Mouse (Mus musculus) hindbrain, embryonic 12.5 days (tissue): ENCODE data around the gene Cenpv. TPM values are rescaled to one million over a fixed set of nuclear protein-coding genes. Genes with fewer than 3 reads are reported as not detected.
A peak's percentile ranks its signal among the peaks of the same experiment; 100 is the strongest.

ENCODE experiments used
- ATAC-seq: fragments of 200-750 bp; cut with Nextera tagmentation; 2 replicates; pipeline ENCODE4 v1.8.0; 2017; ENCODE audit warnings: moderate TSS enrichment; ENCODE audit not compliant: low FRiP score
- H3K27ac ChIP-seq: fragments of 300-500 bp; sonication (generic); 2 replicates; pipeline ENCODE4 v1.5.1; 2016; ENCODE audit warnings: mild to moderate bottlenecking
- H3K27me3 ChIP-seq: fragments of 300-500 bp; sonication (generic); 2 replicates; pipeline ENCODE4 v1.6.1; 2016; ENCODE audit warnings: mild to moderate bottlenecking
- H3K36me3 ChIP-seq: fragments of 300-500 bp; sonication (generic); 2 replicates; pipeline ENCODE4 v1.6.1; 2016; ENCODE audit warnings: mild to moderate bottlenecking
- H3K4me1 ChIP-seq: fragments of 300-500 bp; sonication (generic); 2 replicates; pipeline ENCODE4 v1.6.1; 2016
- H3K4me2 ChIP-seq: fragments of 300-500 bp; sonication (generic); replicated peaks from 2 replicates; pipeline ENCODE4 v1.6.1; 2016; ENCODE audit warnings: mild to moderate bottlenecking
- H3K4me3 ChIP-seq: fragments of 300-500 bp; sonication (generic); 2 replicates; pipeline ENCODE4 v1.5.1; 2016; ENCODE audit warnings: mild to moderate bottlenecking
- H3K9ac ChIP-seq: fragments of 300-500 bp; sonication (generic); 2 replicates; pipeline ENCODE4 v1.6.1; 2016; ENCODE audit warnings: mild to moderate bottlenecking, moderate library complexity
- H3K9me3 ChIP-seq: fragments of 300-500 bp; sonication (generic); replicated peaks from 2 replicates; pipeline ENCODE4 v1.6.1; 2016; ENCODE audit warnings: mild to moderate bottlenecking
- WGBS: fragments of 180-500 bp; shearing (Covaris S2); methylation state at CpG from one replicate; pipeline ENCODE4 v1.1.7; 2016; 5-methylcytosine and 5-hydroxymethylcytosine counted together
- polyA plus RNA-seq: library from polyadenylated mRNA; unstranded; fragments of >200 nt; fragmentation: Nextera tagmentation; extraction: Ambion mirVana; gene quantifications from 2 replicates; pipeline ENCODE4 v1.2.1, GENCODE M21; 2016

Cenpv gene
- polyA plus RNA-seq, 1 experiment from 2014 or later = 47.2 TPM

DNA sequence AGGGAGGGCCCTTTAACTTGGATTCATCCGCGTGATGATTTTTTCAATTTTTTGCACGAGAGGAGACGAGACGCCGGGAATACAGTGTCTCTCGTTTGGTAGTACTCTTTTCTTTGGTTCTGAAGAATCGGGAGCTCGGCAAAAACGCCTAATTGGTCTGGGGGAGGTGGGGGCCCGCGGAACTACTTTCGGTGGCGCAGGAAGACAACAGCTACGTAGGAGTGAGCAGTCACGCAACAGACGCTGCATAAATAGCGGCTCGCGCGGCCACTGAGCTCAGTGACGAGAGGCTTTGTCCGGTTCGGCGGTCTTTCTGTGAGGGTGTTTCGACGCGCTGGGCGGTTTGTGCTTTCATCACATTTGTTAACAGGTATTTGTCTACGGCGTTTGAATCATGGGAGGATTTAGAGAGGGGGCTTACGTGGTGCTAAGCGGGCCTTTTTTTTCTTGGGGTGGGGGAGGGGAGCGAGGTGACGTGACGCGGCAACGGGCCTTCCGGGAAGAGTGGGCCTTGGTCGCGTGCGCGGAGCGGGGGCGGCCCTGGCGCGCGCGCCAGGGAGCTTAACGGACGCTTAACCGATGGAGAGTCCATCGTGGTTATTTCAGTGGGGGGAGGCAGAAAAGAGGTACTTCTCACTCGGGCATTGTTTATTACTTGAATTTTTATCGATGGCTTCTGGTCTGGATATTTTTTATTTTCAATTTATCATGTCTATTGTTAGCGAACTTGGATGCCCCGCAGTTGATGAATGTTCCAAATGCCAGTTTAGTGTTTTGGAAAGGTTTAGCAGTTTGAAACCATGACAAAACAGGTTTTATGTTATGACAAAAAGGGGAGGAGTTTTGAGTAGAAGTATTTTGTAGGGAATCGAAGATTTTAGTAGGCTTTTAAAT is 12.4 kb upstream of the Cenpv start:
- Histone ChIP-seq H3K27me3 (no peaks in the 10 kb centered on the region), H3K27ac (peak overlapping the region; percentile 99), H3K4me2 (peak overlapping the region; percentile 76), H3K4me3 (peak overlapping the region; percentile 67), H3K9me3 (no peaks in the 10 kb centered on the region), H3K4me1 (peaks cover 31% of the 10 kb centered on the region), H3K9ac (peak overlapping the region; percentile 78), H3K36me3 (peaks cover 20% of the 10 kb centered on the region; the same call in 1 of the 2 replicates)
- under 1% methylated on average over 58 of the region's 58 CpGs for WGBS
- ATAC-seq = peak; percentile 90

DNA sequence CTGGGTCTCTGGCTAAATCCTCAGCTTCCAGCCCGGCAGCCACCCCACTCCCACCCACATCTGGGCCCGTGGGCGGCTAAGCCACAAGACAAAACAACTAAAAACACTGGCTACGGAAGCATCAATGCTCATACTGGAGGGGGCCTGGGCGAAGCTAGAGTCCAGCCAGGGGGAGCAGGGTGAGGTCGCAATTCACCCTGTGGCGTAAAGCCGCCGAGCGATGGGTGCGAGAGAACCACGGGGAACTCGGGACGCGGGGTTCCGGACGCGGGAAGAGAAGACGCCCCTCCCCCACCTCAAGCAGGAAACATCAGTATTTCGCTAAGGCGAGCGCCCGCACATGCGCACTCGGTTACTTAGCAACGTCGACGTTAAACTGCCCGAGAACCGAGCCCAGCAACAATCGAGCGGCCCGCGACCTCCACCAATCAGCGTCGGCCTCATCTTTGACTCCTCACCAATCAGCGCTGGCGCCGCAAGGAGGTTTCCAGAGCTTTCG is 11.7 kb upstream of the Cenpv start, which contains the start of gene Ubb:
Gene Ubb (plus strand): TSS at position 445 of the 499 bp plus-strand sequence.
- Histone ChIP-seq H3K27me3 (no peaks in the 10 kb centered on the region), H3K9me3 (no peaks in the 10 kb centered on the region), H3K36me3 (peaks cover 20% of the 10 kb centered on the region; the same call in 1 of the 2 replicates), H3K4me3 (peak within 1 kb of the TSS; percentile 67), H3K4me1 (peaks cover 29% of the 10 kb centered on the region), H3K9ac (peak within 1 kb of the TSS; percentile 95), H3K4me2 (peak within 1 kb of the TSS; percentile 76), H3K27ac (peak within 1 kb of the TSS; percentile 99)
- WGBS = under 1% methylated on average over 40 of the region's 40 CpGs
- ATAC-seq = peak; percentile 97

- peaks cover 17% of the 10 kb centered on the region; the same call in 1 of the 2 replicates for H3K36me3 ChIP-seq
- 4% methylated on average over 11 of the region's 11 CpGs for WGBS
- peak overlapping the region; percentile 99 for H3K27ac ChIP-seq
- H3K9ac ChIP-seq = peak overlapping the region; percentile 95
- peak overlapping the region; percentile 76 for H3K4me2 ChIP-seq
- ATAC-seq = no peak; the same call in 1 of the 2 replicates
- peaks cover 26% of the 10 kb centered on the region for H3K4me1 ChIP-seq
- H3K27me3 ChIP-seq = no peaks in the 10 kb centered on the region
- no peaks in the 10 kb centered on the region for H3K9me3 ChIP-seq
- peak overlapping the region; percentile 67 for H3K4me3 ChIP-seq
Observed at GRCm38 (mm10) chr11:62550227-62550685, 11.2 kb upstream of the Cenpv start.

DNA sequence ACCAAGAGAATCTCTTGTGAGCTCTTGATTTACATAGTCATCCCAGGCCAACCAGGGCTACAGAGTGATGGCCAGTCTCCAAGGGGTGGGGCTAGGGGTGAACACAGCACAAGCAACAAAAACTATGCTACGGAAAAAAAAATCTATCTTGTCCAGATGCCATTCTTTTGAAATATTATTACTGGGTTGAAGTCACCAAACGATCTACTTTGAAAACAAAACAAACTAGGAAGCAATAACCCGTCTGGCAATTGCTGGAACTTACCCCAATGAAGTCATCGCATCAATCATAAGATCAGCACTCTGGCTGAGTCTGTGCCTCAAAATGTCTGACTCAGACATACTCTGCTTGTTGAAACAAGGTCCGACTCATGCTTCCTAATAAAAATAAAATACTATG is 10.7 kb upstream of the Cenpv start:
- H3K27ac ChIP-seq = peak overlapping the region; percentile 99
- H3K36me3 ChIP-seq = peaks cover 13% of the 10 kb centered on the region; the same call in 1 of the 2 replicates
- H3K9ac ChIP-seq = peak overlapping the region; percentile 38
- H3K27me3 ChIP-seq = no peaks in the 10 kb centered on the region
- peak overlapping the region; percentile 76 for H3K4me2 ChIP-seq
- peak overlapping the region; percentile 67 for H3K4me3 ChIP-seq
- no peaks in the 10 kb centered on the region for H3K9me3 ChIP-seq
- WGBS = 23% methylated on average over 5 of the region's 5 CpGs
- H3K4me1 ChIP-seq = peaks cover 21% of the 10 kb centered on the region
- no peak for ATAC-seq

DNA sequence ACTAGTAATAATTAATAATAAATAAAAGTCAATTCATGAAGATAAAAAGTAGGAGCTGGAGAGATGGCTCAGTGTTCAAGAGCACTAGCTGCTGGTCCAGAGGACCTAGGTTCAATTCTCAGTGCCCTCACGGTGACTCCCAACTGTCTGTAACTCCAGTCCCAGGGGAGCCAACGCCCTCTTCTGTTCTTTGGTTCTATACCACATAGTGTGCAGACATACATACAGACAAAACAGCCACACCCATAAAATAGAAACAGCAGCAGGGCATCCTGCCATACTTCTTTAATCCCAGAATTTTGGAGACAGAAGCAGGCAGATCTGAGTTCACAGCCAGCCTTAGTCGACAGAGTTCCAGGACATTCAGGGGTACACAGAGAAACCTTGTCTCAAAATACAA is 4.9 kb upstream of the Cenpv start:
- H3K9ac ChIP-seq = no peak overlapping the region
- H3K4me2 ChIP-seq = no peak overlapping the region
- no peaks in the 10 kb centered on the region; the same call in 1 of the 2 replicates for H3K4me1 ChIP-seq
- no peaks in the 10 kb centered on the region for H3K9me3 ChIP-seq
- WGBS = 97% methylated on average over 3 of the region's 3 CpGs
- H3K36me3 ChIP-seq = no peaks in the 10 kb centered on the region
- ATAC-seq = no peak
- H3K27ac ChIP-seq = no peak overlapping the region
- no peak overlapping the region for H3K4me3 ChIP-seq
- H3K27me3 ChIP-seq = no peaks in the 10 kb centered on the region

GRCm38 (mm10) chr11:62541581-62541980 is 2.5 kb upstream of the Cenpv start:
- no peak overlapping the region for H3K4me2 ChIP-seq
- H3K4me3 ChIP-seq = no peak overlapping the region
- H3K27me3 ChIP-seq = no peaks in the 10 kb centered on the region
- 80% methylated on average over 8 of the region's 8 CpGs for WGBS
- peaks cover 4% of the 10 kb centered on the region for H3K4me1 ChIP-seq
- ATAC-seq = no peak
- H3K27ac ChIP-seq = no peak overlapping the region
- H3K9me3 ChIP-seq = no peaks in the 10 kb centered on the region
- no peak overlapping the region for H3K9ac ChIP-seq
- H3K36me3 ChIP-seq = no peaks in the 10 kb centered on the region

GRCm38 (mm10) chr11:62540969-62541368 is 1.9 kb upstream of the Cenpv start:
- Histone ChIP-seq H3K27me3 (no peaks in the 10 kb centered on the region), H3K4me1 (peaks cover 4% of the 10 kb centered on the region), H3K4me3 (no peak overlapping the region), H3K36me3 (no peaks in the 10 kb centered on the region), H3K9me3 (no peaks in the 10 kb centered on the region), H3K27ac (no peak overlapping the region), H3K4me2 (no peak overlapping the region), H3K9ac (no peak overlapping the region)
- 60% methylated on average over 2 of the region's 2 CpGs for WGBS
- no peak for ATAC-seq

- Histone ChIP-seq H3K4me2 (no peak overlapping the region), H3K4me3 (no peak overlapping the region), H3K9me3 (no peaks in the 10 kb centered on the region), H3K4me1 (peaks cover 4% of the 10 kb centered on the region), H3K27ac (no peak overlapping the region), H3K9ac (no peak overlapping the region), H3K36me3 (peaks cover 5% of the 10 kb centered on the region), H3K27me3 (no peaks in the 10 kb centered on the region)
- WGBS = 80% methylated on average over 7 of the region's 7 CpGs
- no peak for ATAC-seq
Observed at GRCm38 (mm10) chr11:62540167-62540566, 1.1 kb upstream of the Cenpv start.

DNA sequence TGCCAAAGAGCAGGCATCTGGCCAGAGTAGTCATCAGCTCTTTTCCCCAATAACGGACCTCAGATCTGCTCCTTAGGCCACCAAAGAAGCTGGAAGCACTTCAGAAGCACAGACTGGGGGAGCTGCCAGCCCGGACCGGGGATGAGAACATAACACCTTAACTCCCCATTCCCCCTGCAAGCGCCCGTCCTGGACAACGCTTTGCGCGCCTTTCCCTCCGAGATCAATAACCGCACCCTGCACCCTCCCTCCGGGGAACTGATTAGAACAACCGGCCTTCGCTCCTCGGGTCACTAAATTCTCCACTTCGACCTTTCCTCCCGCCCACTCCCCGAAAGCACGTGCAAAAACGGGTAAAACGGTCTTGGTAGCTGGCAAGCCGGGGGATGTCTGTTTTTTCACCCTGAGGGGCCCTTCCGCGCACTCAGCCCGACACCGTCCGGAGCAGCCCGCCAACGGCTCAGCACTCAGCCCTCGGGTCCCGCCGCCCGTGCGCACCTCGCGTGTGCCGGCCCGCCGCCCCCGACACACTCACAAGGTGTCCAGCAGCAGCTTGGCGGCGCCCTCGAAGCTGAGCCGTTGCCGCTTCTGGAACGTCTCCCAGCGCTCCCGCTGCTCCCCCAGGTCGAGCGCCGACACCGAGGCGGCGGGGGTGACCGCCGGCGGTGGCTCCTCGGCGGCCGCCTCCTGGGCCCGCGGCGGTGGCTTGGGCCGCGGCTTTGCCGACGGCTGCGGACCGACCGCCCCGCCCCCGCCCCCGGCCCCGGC is 556 bp downstream of the Cenpv start:
- peak overlapping the region; percentile 87 for H3K4me3 ChIP-seq
- H3K27me3 ChIP-seq = no peaks in the 10 kb centered on the region
- peak overlapping the region; percentile 76 for H3K4me2 ChIP-seq
- under 1% methylated on average over 59 of the region's 73 CpGs for WGBS
- H3K9ac ChIP-seq = peak overlapping the region; percentile 94
- H3K4me1 ChIP-seq = peaks cover 4% of the 10 kb centered on the region
- no peaks in the 10 kb centered on the region for H3K9me3 ChIP-seq
- ATAC-seq = peak; percentile 87
- peaks cover 5% of the 10 kb centered on the region for H3K36me3 ChIP-seq
- peak overlapping the region; percentile 69 for H3K27ac ChIP-seq

DNA sequence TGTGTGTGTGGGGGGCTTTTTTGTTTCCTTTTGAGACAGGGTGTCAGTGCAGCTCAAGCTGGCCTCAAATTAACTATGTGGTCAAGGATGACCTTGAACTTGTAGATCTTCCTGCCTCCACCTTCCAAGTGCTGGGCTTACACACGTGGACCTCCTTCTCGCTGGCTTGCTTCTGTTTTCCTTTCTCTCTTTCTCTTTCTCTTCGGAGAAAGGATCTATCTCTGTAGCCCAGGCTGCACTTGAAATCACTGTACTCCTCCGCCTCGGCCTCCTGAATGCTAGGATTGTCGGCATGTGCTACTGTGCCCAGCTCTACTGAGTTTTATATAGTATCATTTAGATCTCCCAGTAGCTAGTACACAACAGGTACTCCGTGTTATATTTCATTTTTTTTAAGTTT is 1.5 kb downstream of the Cenpv start:
- 29% methylated on average over 7 of the region's 7 CpGs for WGBS
- Histone ChIP-seq H3K4me2 (peak overlapping the region; percentile 76), H3K27me3 (no peaks in the 10 kb centered on the region)

DNA sequence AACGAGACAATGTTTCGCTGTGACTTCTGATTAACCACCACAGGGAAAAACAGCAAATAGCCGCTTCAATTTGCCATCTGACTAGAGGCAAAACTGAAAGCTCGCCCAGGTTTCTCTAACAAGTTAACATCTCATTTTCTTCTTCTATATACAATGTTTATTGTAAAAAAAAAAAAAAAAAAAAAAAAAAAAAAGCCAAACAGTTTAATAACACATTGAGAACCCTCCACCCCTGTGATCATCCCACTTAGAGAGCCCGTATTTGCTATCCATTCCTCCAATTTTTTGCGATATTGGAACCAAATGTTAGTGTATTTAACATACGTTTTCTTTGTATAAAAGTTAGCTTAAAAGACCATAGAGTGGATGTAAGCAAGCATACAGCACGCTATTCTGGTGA is 2.0 kb downstream of the Cenpv start:
- Histone ChIP-seq H3K9ac (no peak overlapping the region), H3K9me3 (no peaks in the 10 kb centered on the region), H3K4me2 (no peak overlapping the region), H3K27me3 (no peaks in the 10 kb centered on the region), H3K4me3 (peak overlapping the region; percentile 87; the same call in 1 of the 2 replicates), H3K36me3 (peaks cover 5% of the 10 kb centered on the region), H3K27ac (no peak overlapping the region), H3K4me1 (peaks cover 4% of the 10 kb centered on the region)
- 89% methylated on average over 8 of the region's 8 CpGs for WGBS
- ATAC-seq = no peak

More for the DNA sequence above, 1.5 kb downstream of the Cenpv start:
- peaks cover 5% of the 10 kb centered on the region for H3K36me3 ChIP-seq
- peaks cover 4% of the 10 kb centered on the region for H3K4me1 ChIP-seq
- H3K9ac ChIP-seq = 0 out of 2 replicates have a peak overlapping the region, but pooled peaks have one; percentile 15
- H3K9me3 ChIP-seq = no peaks in the 10 kb centered on the region
- H3K27ac ChIP-seq = no peak overlapping the region
- ATAC-seq = no peak
- peak overlapping the region; percentile 87 for H3K4me3 ChIP-seq

- Histone ChIP-seq H3K4me1 (no peaks in the 10 kb centered on the region), H3K9ac (no peak overlapping the region), H3K9me3 (no peaks in the 10 kb centered on the region), H3K27ac (no peak overlapping the region), H3K4me3 (no peak overlapping the region), H3K27me3 (no peaks in the 10 kb centered on the region), H3K4me2 (no peak overlapping the region), H3K36me3 (peaks cover 14% of the 10 kb centered on the region; the same call in 1 of the 2 replicates)
- WGBS = 70% methylated on average over 2 of the region's 2 CpGs
- ATAC-seq = no peak
Observed at GRCm38 (mm10) chr11:62522283-62522682, 16.8 kb downstream of the Cenpv start.
